Mouse (Mus musculus) embryonic facial prominence, embryonic 11.5 days (tissue): ENCODE measurements around the gene Oasl2. TPM values are rescaled to one million over a fixed set of nuclear protein-coding genes. Genes with fewer than 3 reads are reported as not detected.

ENCODE experiments used
- ATAC-seq: fragments of 200-750 bp; cut with Nextera tagmentation; replicated peaks from 2 replicates; pipeline ENCODE4 v1.8.0; 2017; ENCODE audit warnings: low read depth; ENCODE audit not compliant: insufficient number of reproducible peaks, low FRiP score, low TSS enrichment
- DNase-seq: peaks from one replicate; pipeline ENCODE4 v3.0.0-alpha.2; 2015; ENCODE audit warnings: low spot score
- H3K27ac ChIP-seq: fragments of 300-500 bp; sonication (generic); replicated peaks from 2 replicates; pipeline ENCODE4 v1.5.1; 2014; ENCODE audit warnings: mild to moderate bottlenecking, low read depth, low read length, control low read depth
- H3K27me3 ChIP-seq: fragments of 300-500 bp; sonication (generic); 2 replicates; pipeline ENCODE4 v1.6.1; 2014; ENCODE audit warnings: mild to moderate bottlenecking, low read length, moderate library complexity, mixed read lengths; ENCODE audit not compliant: control insufficient read depth, insufficient read depth
- H3K36me3 ChIP-seq: fragments of 300-500 bp; sonication (generic); replicated peaks from 2 replicates; pipeline ENCODE4 v1.6.1; 2014; ENCODE audit warnings: low read depth, mild to moderate bottlenecking, low read length, moderate library complexity, mixed read lengths; ENCODE audit not compliant: control insufficient read depth, insufficient read depth
- H3K4me1 ChIP-seq: fragments of 300-500 bp; sonication (generic); 2 replicates; pipeline ENCODE4 v1.6.1; 2014; ENCODE audit warnings: low read length, mixed read lengths; ENCODE audit not compliant: control insufficient read depth, insufficient read depth
- H3K4me2 ChIP-seq: fragments of 300-500 bp; sonication (generic); 2 replicates; pipeline ENCODE4 v1.6.1; 2014; ENCODE audit warnings: low read depth, mild to moderate bottlenecking, control low read depth, low read length, moderate library complexity
- H3K4me3 ChIP-seq: fragments of 300-500 bp; sonication (generic); 2 replicates; pipeline ENCODE4 v1.5.1; 2014; ENCODE audit warnings: low read depth, low read length, control low read depth
- H3K9ac ChIP-seq: fragments of 300-500 bp; sonication (generic); replicated peaks from 2 replicates; pipeline ENCODE4 v1.6.1; 2014; ENCODE audit warnings: mild to moderate bottlenecking, control low read depth, low read length
- H3K9me3 ChIP-seq: fragments of 300-500 bp; sonication (generic); replicated peaks from 2 replicates; pipeline ENCODE4 v1.6.1; 2016; ENCODE audit warnings: mild to moderate bottlenecking, low read length, inconsistent platforms, mixed read lengths; ENCODE audit not compliant: control insufficient read depth
- WGBS: fragments of 180-500 bp; shearing (Covaris S2); extraction: QIAGEN DNeasy Blood & Tissue Kit; methylation state at CpG from one replicate; pipeline ENCODE4 v1.1.7; 2014; 5-methylcytosine and 5-hydroxymethylcytosine counted together
- microRNA-seq: library from miRNA; unstranded; fragments of <30 nt; microRNA quantifications from one replicate; pipeline ENCODE4, GENCODE M21; 2016; ENCODE audit warnings: borderline number of aligned reads
- polyA plus RNA-seq: library from polyadenylated mRNA; unstranded; fragments of >200 nt; fragmentation: Nextera tagmentation; extraction: Ambion mirVana; gene quantifications from 2 replicates; pipeline ENCODE4 v1.2.1, GENCODE M21; 2014

The Oasl2 gene
- polyA plus RNA-seq, 1 experiment from 2014 or later: 2.5 TPM

DNA sequence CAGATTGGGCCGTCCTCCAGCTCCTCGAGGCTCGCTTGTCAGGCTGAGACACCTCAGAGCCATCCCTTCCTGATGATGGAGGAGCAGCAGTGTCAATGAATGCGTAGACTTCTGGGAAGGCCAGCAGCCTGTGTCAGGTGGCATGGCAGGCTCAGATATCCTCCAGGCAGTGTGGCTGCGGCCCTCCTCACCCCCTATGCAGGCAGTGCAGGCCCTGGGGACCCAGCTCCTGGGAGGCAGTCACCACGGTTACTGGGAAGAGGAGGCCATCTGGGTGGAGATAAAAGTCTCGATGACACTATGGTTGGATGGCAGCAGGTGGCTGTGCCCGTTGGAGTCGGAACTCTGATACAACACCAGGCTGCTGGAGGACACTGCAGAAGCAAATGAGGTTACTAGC is 53.1 kb downstream of the Oasl2 start:
- Histone ChIP-seq H3K9ac (no peak overlapping the region), H3K27ac (no peak overlapping the region), H3K4me2 (no peak overlapping the region), H3K36me3 (peaks cover 8% of the 10 kb centered on the region), H3K4me3 (no peak overlapping the region), H3K27me3 (no peaks in the 10 kb centered on the region), H3K9me3 (no peaks in the 10 kb centered on the region), H3K4me1 (no peaks in the 10 kb centered on the region)
- DNase-seq: no peak
- no peak for ATAC-seq
- WGBS: 84% methylated on average over 9 of the region's 9 CpGs

DNA sequence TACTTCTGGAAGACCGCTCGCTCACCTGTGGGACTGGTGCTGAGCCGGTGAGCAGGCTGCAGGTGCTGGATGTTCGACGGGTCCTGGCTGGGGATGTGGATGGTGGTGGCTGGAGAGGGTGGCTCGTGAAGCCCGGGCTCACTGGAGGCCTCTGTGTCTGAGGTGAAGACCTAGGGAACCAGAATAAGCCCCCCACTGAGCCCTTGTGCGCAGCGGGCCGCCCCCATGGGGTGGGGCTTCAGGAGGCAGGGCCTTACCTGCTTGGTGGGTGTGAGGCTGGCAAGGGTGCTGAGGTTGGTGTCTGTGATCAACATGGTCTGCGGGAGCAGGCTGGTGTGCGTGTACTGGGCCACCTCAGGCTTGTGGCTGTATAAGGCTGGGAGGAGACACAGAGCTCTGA is 53.9 kb downstream of the Oasl2 start:
- DNase-seq: no peak
- Histone ChIP-seq H3K4me3 (no peak overlapping the region), H3K9ac (no peak overlapping the region), H3K9me3 (no peaks in the 10 kb centered on the region), H3K36me3 (peaks cover 8% of the 10 kb centered on the region), H3K4me1 (no peaks in the 10 kb centered on the region), H3K27me3 (no peaks in the 10 kb centered on the region), H3K4me2 (no peak overlapping the region), H3K27ac (no peak overlapping the region)
- ATAC-seq: no peak
- 64% methylated on average over 12 of the region's 12 CpGs for WGBS

DNA sequence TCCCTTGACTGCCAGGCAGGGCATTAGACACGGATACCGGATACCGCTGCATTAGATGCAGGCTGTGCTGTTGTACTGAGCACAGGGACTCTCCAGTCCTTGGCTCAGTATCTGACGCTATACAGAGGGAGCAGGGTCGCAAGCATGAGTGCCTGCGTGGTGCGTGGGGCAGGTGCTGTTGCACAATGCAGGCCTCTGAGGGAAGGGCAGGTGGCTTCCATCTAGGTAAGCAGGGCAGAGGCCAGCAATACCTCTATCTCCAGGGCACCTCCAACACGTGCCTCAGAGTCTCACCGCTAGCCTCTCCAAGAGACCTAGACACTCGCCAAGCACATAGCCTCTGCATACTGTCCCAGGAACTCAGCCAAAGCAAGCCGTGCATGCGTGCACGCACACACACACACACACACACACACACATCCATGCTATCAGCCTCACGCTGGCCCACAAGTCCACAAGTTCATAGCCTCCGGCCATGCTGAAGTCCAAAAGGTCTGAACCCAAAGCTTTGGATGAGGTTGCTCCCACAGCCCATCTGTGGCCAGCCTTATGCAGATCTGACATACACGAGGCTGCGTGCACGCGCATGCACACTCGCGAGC is 54.6 kb downstream of the Oasl2 start:
- no peaks in the 10 kb centered on the region for H3K9me3 ChIP-seq

DNA sequence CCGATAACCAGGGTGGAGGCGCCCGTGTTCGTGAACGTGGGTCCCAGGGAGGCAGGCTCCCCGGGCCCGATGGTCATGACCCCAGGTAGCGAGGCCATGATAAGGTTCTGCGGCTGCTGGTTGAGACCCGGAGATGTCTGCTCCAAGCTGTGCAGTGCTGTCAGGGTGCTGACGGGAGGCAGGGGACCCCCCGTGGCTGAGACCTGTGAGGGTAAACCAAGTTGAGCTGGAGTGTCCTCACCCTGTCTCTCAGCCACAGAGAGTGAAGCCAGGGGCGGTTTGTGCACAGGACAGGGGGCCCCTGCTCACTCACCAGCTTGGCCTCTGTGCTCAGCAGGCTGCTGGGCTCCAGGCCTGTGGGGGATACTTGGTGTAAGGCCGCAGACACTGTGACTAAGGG is 56.6 kb downstream of the Oasl2 start:
- ATAC-seq (no peak), DNase-seq (no peak)
- Histone ChIP-seq H3K9me3 (no peaks in the 10 kb centered on the region), H3K27me3 (no peaks in the 10 kb centered on the region), H3K9ac (no peak overlapping the region), H3K27ac (no peak overlapping the region), H3K4me3 (no peak overlapping the region), H3K4me2 (no peak overlapping the region), H3K36me3 (peaks cover 8% of the 10 kb centered on the region), H3K4me1 (no peaks in the 10 kb centered on the region)
- WGBS: 86% methylated on average over 14 of the region's 14 CpGs

More for the DNA sequence above, 54.6 kb downstream of the Oasl2 start:
- DNase-seq (no peak), ATAC-seq (no peak)
- Histone ChIP-seq H3K36me3 (peaks cover 8% of the 10 kb centered on the region), H3K27ac (no peak overlapping the region), H3K9ac (no peak overlapping the region), H3K27me3 (no peaks in the 10 kb centered on the region), H3K4me1 (no peaks in the 10 kb centered on the region), H3K4me2 (no peak overlapping the region), H3K4me3 (no peak overlapping the region)
- WGBS: 84% methylated on average over 21 of the region's 21 CpGs

DNA sequence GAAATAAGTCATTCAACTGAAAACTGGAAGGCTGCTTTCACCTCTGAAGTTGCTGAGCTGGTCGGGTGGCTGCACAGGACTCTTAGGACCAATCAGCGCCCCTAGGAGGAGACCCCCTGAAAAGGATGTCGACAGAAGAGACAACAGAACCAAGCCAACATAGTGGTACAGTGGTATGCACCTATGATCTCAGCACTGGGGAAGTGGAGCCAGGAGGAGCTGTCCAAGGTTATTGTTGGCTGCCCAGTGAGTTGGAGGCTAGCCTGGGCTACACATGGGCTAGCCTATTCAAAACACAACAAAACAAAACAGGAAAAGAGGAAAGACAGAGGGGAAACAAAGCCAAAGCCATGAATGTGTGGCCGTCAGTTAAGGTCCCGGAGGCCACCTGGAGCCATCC is 61.3 kb downstream of the Oasl2 start:
- H3K9me3 ChIP-seq: no peaks in the 10 kb centered on the region
- H3K9ac ChIP-seq: no peak overlapping the region
- no peaks in the 10 kb centered on the region for H3K27me3 ChIP-seq
- no peak overlapping the region for H3K4me3 ChIP-seq
- H3K4me1 ChIP-seq: no peaks in the 10 kb centered on the region
- H3K36me3 ChIP-seq: no peaks in the 10 kb centered on the region
- WGBS: 79% methylated on average over 5 of the region's 5 CpGs
- no peak overlapping the region for H3K4me2 ChIP-seq
- no peak for DNase-seq
- ATAC-seq: no peak
- H3K27ac ChIP-seq: no peak overlapping the region

Small RNA genes within 50 kb of the gene (microRNA-seq; reads per million reads assigned to microRNA genes)
- gene Mir6240: 39.5 reads per million, percentile 29 among the genes with 10 or more reads in this experiment

Other genes starting within 250 kb of the Oasl2 start
- 0.85 and 1.1 TPM in 2 replicates for gene Trpv4, start 238.5 kb upstream of the Oasl2 start, polyA plus RNA-seq
- gene Gltp, start 206.0 kb upstream of the Oasl2 start, polyA plus RNA-seq: 57.3 and 59.3 TPM in 2 replicates
- 11.1 and 12.0 TPM in 2 replicates for gene Tchp, start 189.2 kb upstream of the Oasl2 start, polyA plus RNA-seq
- 58.3 and 60.4 TPM in 2 replicates for gene Ankrd13a, start 122.3 kb upstream of the Oasl2 start, polyA plus RNA-seq
- 33.9 and 37.7 TPM in 2 replicates for gene Git2, start 121.4 kb upstream of the Oasl2 start, polyA plus RNA-seq
- 115 and 121 TPM in 2 replicates for gene 1500011B03Rik, start 73.5 kb upstream of the Oasl2 start, polyA plus RNA-seq
- gene 4930519G04Rik, start 43.3 kb upstream of the Oasl2 start, polyA plus RNA-seq: not detected in 2 replicates
- gene Gm9936, start 38.3 kb upstream of the Oasl2 start, polyA plus RNA-seq: 0.14 and 0.29 TPM in 2 replicates
- 0.24 TPM in 2 replicates for gene Oasl1, start 26.3 kb downstream of the Oasl2 start, polyA plus RNA-seq
- gene 2210016L21Rik, start 45.2 kb downstream of the Oasl2 start, polyA plus RNA-seq: 50.7 and 58.4 TPM in 2 replicates
- gene Hnf1a, start 74.2 kb downstream of the Oasl2 start, polyA plus RNA-seq: not detected in 2 replicates
- gene Sppl3, start 114.2 kb downstream of the Oasl2 start, polyA plus RNA-seq: 23.5 and 43.6 TPM in 2 replicates
- gene Gm10401, start 201.4 kb downstream of the Oasl2 start, polyA plus RNA-seq: 24.6 and 26.3 TPM in 2 replicates
- gene Acads, start 222.4 kb downstream of the Oasl2 start, polyA plus RNA-seq: 27.7 and 31.8 TPM in 2 replicates
- 49.6 and 53.0 TPM in 2 replicates for gene Unc119b, start 238.0 kb downstream of the Oasl2 start, polyA plus RNA-seq